ENCODE assay signal across 8 mouse cellular contexts in the genomic region with DNA sequence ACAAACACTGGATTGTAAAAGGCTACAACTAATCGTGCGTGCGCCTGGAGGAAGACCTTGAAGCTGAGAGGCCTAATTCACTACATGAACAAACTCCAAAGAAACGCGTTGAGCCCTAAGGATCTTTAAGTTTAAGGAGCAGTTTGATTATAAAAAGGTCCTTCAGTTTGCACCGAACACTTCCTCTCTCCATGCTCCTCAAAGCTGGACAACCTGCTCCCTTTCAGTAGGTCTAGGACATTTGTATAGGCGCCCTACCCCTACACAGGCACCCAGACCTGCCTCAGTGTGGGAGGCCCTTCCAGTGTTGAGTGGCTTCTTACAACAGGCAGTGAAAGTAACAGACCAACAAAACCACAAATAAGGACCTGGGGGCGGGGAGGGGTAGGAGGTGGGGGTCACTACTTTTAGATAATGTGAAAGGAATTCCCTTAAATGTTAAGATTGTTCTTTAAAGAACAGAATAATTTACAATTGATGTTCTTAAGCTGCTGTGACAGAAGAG. TPM values are rescaled to one million over a fixed set of nuclear protein-coding genes. Genes with fewer than 3 reads are reported as not detected.
A peak's percentile ranks its signal among the peaks of the same experiment; 100 is the strongest.
DNase-seq lines count a peak whose midpoint lies in the region; ATAC-seq and TF ChIP-seq lines count a peak whose summit lies in the region.

No protein-coding gene starts in this region.

- no peak overlapping the region for H3K27ac ChIP-seq in kidney, embryonic 14.5 days (ENCODE audit: low read depth, low read length)
- H3K27ac ChIP-seq in hindbrain, postnatal 0 days = peak overlapping the region; percentile 91

- no peak for TF ChIP-seq CTCF in hindbrain, postnatal 0 days (IDR thresholded peaks at IDR 0.05; ENCODE audit: low read depth)

- WGBS in kidney, embryonic 14.5 days = 72% methylated on average over 8 of the region's 8 CpGs
- 76% methylated on average over 8 of the region's 8 CpGs for WGBS in hindbrain, postnatal 0 days

- H3K27me3 ChIP-seq in kidney, embryonic 14.5 days (ENCODE audit: control insufficient read depth, insufficient read depth, low read length) = no peaks in the 10 kb centered on the region
- H3K27me3 ChIP-seq in hindbrain, postnatal 0 days (ENCODE audit: insufficient read depth, low read length) = no peaks in the 10 kb centered on the region

- H3K4me2 ChIP-seq in kidney, embryonic 14.5 days (replicated peaks; ENCODE audit: low read depth, low read length) = peak overlapping the region; percentile 44
- H3K4me2 ChIP-seq in hindbrain, postnatal 0 days (ENCODE audit: low read depth, low read length) = peak overlapping the region; percentile 68

- H3K9ac ChIP-seq in kidney, embryonic 14.5 days (ENCODE audit: low read depth, low read length) = peak overlapping the region; percentile 53; the same call in 1 of the 2 replicates
- peak overlapping the region; percentile 60 for H3K9ac ChIP-seq in hindbrain, postnatal 0 days (replicated peaks; ENCODE audit: low read length)

- intact Hi-C loops in gastrocnemius, postnatal 14 days (cut with DNase I; ENCODE audit: low total_unique reads) = no loop called here

- no peaks in the 10 kb centered on the region for H3K9me3 ChIP-seq in kidney, embryonic 14.5 days (ENCODE audit: control insufficient read depth, low read length)
- no peaks in the 10 kb centered on the region for H3K9me3 ChIP-seq in hindbrain, postnatal 0 days (ENCODE audit: low read length)

- peak overlapping the region; percentile 44 for H3K4me3 ChIP-seq in kidney, embryonic 14.5 days (ENCODE audit: low read length)
- peak overlapping the region; percentile 53 for H3K4me3 ChIP-seq in hindbrain, postnatal 0 days (ENCODE audit: low read length)

- ATAC-seq in kidney, embryonic 14.5 days (ENCODE audit: low FRiP score, low TSS enrichment) = no peak
- ATAC-seq in hindbrain, postnatal 0 days = no peak

- no peaks in the 10 kb centered on the region for H3K36me3 ChIP-seq in kidney, embryonic 14.5 days (ENCODE audit: control insufficient read depth, insufficient read depth, low read length)
- no peaks in the 10 kb centered on the region for H3K36me3 ChIP-seq in hindbrain, postnatal 0 days (ENCODE audit: insufficient read depth, low read length)

- DNase-seq in kidney, adult 18-20 months = no peak
- DNase-seq in ES-CJ7 (ENCODE audit: low read depth, low spot score) = peak; percentile 8
- DNase-seq in cerebellum, postnatal 36 days = peak; percentile 8 to 15
- DNase-seq in hindbrain, postnatal 0 days (ENCODE audit: low spot score) = no peak
- DNase-seq in neural tube, embryonic 10.5 days (ENCODE audit: extremely low spot score, low spot score) = peak; percentile 30
- DNase-seq in gastrocnemius, adult 8-10 months (ENCODE audit: low spot score in 2 of 2) = no peak
- no peak for DNase-seq in gastrocnemius, postnatal 14 days

- 0 out of 2 replicates have a peak, but pooled peaks cover 6% of the 10 kb centered on the region for H3K4me1 ChIP-seq in kidney, embryonic 14.5 days (ENCODE audit: control insufficient read depth, insufficient read depth, low read length)
- 0 out of 2 replicates have a peak, but pooled peaks cover 3% of the 10 kb centered on the region for H3K4me1 ChIP-seq in hindbrain, postnatal 0 days (ENCODE audit: insufficient read depth, low read length)

RNA-seq across cellular contexts. Expression of gene Tbc1d32, which starts 0.7 kb away (rescaled TPM):
- polyA plus RNA-seq in kidney, embryonic 14.5 days (2014; fragmentation: Nextera tagmentation; extraction: Ambion mirVana) = 2.8 and 6.1 TPM in 2 replicates
- 3.0 and 5.3 TPM in 2 replicates for total RNA-seq in hindbrain, postnatal 0 days (2014; rRNA removed)
- 2.5 and 2.7 TPM in 2 replicates for polyA plus RNA-seq in hindbrain, postnatal 0 days (2015; fragmentation: Nextera tagmentation; extraction: Ambion mirVana)
- total RNA-seq in gastrocnemius, adult 8-10 months (2022) = 1 to 10 TPM; 1.5 to 1.8 (median 1.6) TPM
- total RNA-seq in gastrocnemius, postnatal 14 days (2021) = 1 to 10 TPM; 1.5 to 1.8 TPM

Comparison
In these comparisons a context has a peak if more than half of its experiments do, and no peak if none do; other contexts are left out.
1. DNase-seq: peak in ES-CJ7 (single experiment), cerebellum, postnatal 36 days (2 of 2) and neural tube, embryonic 10.5 days (single experiment); none in kidney, adult 18-20 months (single experiment), hindbrain, postnatal 0 days (single experiment), gastrocnemius, adult 8-10 months (0 of 2) and gastrocnemius, postnatal 14 days (single experiment).